Mouse (Mus musculus): ENCODE measurements around the gene Gm20388.

Gene Gm20388

DNA sequence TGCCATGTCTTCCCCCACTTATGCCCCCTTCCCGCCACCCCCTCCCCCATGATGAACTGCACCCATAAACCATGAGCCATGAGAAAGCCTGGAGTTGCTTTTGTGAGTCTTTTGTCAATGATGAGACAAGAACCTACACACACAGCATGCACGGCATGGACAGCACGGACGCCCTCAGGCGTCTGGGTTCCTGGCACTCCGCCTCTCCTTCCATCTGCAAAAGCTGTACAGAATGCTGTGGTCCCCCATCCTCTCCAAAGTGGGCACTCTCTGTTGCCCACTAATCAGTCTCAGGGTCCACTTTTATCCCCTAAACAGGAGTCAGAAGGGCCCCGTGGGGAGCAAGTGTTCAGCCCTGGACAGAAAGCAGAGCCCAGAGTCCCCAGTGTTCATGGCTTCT lies 4484.3 kb downstream of the Gm20388 start:
- no peak for DNase-seq (ENCODE audit: low read depth in 2 of 2, low spot score in 2 of 2)
